Mouse (Mus musculus): Measurements from ENCODE around the gene Lpar6.

Lpar6 gene

GRCm38 (mm10) chr14:73255426-73255970, 17.8 kb downstream of the Lpar6 start:
- DNase-seq (ENCODE audit: low read depth, low spot score), result peak; percentile 15

- DNase-seq (ENCODE audit: low read depth, low spot score), result no peak
Measured at GRCm38 (mm10) chr14:73257348-73257747, 19.7 kb downstream of the Lpar6 start.

- DNase-seq (ENCODE audit: low read depth, low spot score), result no peak
Measured at GRCm38 (mm10) chr14:73258181-73258580, 20.5 kb downstream of the Lpar6 start.

GRCm38 (mm10) chr14:73262210-73262609, 24.5 kb downstream of the Lpar6 start:
- DNase-seq (ENCODE audit: low read depth, low spot score), result no peak

- DNase-seq (ENCODE audit: low read depth, low spot score), result no peak
Measured at GRCm38 (mm10) chr14:73266166-73266565, 28.5 kb downstream of the Lpar6 start.

GRCm38 (mm10) chr14:73271807-73272206, 34.1 kb downstream of the Lpar6 start:
- no peak for DNase-seq (ENCODE audit: low read depth, low spot score)

GRCm38 (mm10) chr14:73279096-73279495, 41.4 kb downstream of the Lpar6 start:
- DNase-seq (ENCODE audit: low read depth, low spot score), result no peak

GRCm38 (mm10) chr14:73280996-73281395, 43.3 kb downstream of the Lpar6 start:
- no peak for DNase-seq (ENCODE audit: low read depth, low spot score)

GRCm38 (mm10) chr14:73289915-73290314, 52.2 kb downstream of the Lpar6 start:
- no peak for DNase-seq (ENCODE audit: low read depth, low spot score)

- DNase-seq (ENCODE audit: low read depth, low spot score), result no peak
Measured at GRCm38 (mm10) chr14:73292434-73292833, 54.7 kb downstream of the Lpar6 start.

All from telencephalon, adult 2 months (tissue).